Mouse (Mus musculus): ENCODE data around the gene Chst13. TPM values are rescaled to one million over a fixed set of nuclear protein-coding genes. Genes with fewer than 3 reads are reported as not detected.

The Chst13 gene
- not detected in 2 replicates for total RNA-seq (2014; rRNA removed; ENCODE audit: low replicate concordance)
- not detected in 2 replicates for polyA plus RNA-seq (2015; fragmentation: Nextera tagmentation; extraction: Ambion mirVana)

DNA sequence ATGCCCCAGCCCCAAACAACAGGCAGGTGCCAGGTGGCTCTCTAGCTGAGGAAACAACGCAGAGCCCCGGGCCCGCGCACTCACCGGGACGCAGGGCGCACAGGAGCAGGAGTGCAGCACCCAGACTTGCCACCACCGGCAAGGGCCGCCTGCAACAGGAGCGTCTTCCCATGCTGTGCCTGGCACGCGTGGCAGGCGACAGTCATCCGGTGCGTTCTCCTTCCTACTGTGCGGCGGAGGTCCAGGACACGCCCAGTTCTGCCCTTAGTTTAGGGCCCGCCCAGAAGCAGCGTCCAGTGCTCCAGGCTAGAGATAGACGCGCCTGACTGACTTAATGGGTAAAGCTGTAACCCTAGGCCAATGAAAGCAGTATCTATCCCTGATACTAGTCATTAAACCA is at the start of gene Chst13:
Gene Chst13 (minus strand): TSS at position 195 of the 400 bp plus-strand sequence.
- DNase-seq (ENCODE audit: low spot score): no peak
- Histone ChIP-seq H3K9ac (replicated peaks; ENCODE audit: low read depth, low read length) (no peak within 1 kb of the TSS), H3K4me2 (ENCODE audit: low read depth, low read length) (peak within 1 kb of the TSS; percentile 41), H3K4me3 (ENCODE audit: low read depth, low read length) (peak within 1 kb of the TSS; percentile 7; the same call in 1 of the 2 replicates), H3K27me3 (ENCODE audit: control insufficient read depth, insufficient read depth, low read length) (peaks cover 16% of the 10 kb centered on the region), H3K4me1 (ENCODE audit: control insufficient read depth, insufficient read depth) (0 out of 2 replicates have a peak, but pooled peaks cover 6% of the 10 kb centered on the region), H3K36me3 (replicated peaks; ENCODE audit: control insufficient read depth, insufficient read depth, low read length) (no peaks in the 10 kb centered on the region), H3K27ac (ENCODE audit: low read depth) (no peak within 1 kb of the TSS), H3K9me3 (replicated peaks; ENCODE audit: control insufficient read depth, low read length) (no peaks in the 10 kb centered on the region)
- ATAC-seq (ENCODE audit: insufficient read depth, low read depth): 0 out of 2 replicates have a peak, but pooled peaks have one; percentile 40
- WGBS: 11% methylated on average over 22 of the region's 22 CpGs
- no peak for TF ChIP-seq EP300 (IDR thresholded peaks at IDR 0.05; ENCODE audit: low read depth)
- TF ChIP-seq CTCF (IDR thresholded peaks at IDR 0.05; ENCODE audit: low read depth): no peak

DNA sequence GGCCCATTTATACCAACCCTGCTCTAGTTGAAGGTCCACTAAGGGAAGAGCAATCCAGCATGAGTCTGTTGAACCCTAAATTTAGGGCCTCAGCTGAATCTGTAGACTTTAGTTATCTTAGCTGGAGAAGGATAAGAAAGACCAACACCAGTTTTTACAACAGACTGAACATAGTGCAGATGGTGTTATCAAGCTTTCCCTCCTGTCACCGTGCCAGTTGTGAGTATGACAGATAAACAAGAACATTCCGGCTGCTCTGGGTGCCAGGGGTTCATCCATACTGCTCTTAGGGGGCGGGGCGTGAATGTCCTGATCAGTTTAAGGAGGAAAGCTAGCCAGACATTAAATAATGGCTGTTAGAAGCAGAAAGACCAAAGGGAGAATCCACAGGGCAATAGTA is 49.7 kb upstream of the Chst13 start:
- ATAC-seq (ENCODE audit: insufficient read depth, low read depth) (no peak), DNase-seq (ENCODE audit: low spot score) (no peak)
- Histone ChIP-seq H3K9ac (replicated peaks; ENCODE audit: low read depth, low read length) (no peak overlapping the region), H3K4me1 (ENCODE audit: control insufficient read depth, insufficient read depth) (peaks cover 17% of the 10 kb centered on the region), H3K4me2 (ENCODE audit: low read depth, low read length) (no peak overlapping the region), H3K27me3 (ENCODE audit: control insufficient read depth, insufficient read depth, low read length) (no peaks in the 10 kb centered on the region), H3K9me3 (replicated peaks; ENCODE audit: control insufficient read depth, low read length) (no peaks in the 10 kb centered on the region), H3K27ac (ENCODE audit: low read depth) (no peak overlapping the region), H3K36me3 (replicated peaks; ENCODE audit: control insufficient read depth, insufficient read depth, low read length) (peaks cover 65% of the 10 kb centered on the region), H3K4me3 (ENCODE audit: low read depth, low read length) (no peak overlapping the region)
- TF ChIP-seq EP300 (IDR thresholded peaks at IDR 0.05; ENCODE audit: low read depth) (no peak), CTCF (IDR thresholded peaks at IDR 0.05; ENCODE audit: low read depth) (no peak)
- 52% methylated on average over 4 of the region's 4 CpGs for WGBS

DNA sequence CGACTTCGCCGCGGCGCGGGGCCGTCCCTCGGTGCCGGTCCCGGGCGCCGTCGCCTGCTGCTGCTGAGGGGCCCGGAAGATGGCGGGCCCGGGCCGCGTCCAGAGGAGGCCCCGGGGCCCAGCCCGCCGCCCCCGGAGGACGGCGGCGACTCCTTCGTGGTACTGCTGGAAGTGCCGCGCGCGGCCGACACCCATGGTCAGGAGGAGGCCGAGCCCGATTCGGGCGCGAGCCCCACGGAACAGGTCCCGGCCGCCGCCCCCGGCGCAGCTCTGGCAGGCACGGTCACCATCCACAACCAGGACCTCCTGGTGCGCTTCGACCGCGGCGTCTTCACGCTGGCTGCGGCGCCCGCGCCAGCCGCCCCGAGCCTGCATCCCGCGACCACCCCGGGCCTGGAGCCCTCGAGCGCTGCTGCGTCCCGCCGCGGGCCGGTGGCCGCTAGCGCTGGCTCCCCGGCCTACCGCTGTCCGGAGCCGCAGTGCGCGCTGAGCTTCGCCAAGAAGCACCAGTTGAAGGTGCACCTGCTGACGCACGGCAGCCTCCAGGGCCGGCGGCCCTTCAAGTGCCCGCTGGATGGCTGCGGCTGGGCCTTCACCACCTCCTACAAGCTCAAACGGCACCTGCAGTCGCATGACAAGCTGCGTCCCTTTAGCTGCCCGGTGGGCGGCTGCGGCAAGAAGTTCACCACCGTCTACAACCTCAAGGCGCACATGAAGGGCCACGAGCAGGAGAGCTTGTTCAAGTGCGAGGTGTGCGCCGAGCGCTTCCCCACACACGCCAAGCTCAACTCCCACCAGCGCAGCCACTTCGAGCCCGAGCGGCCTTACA is 45.0 kb upstream of the Chst13 start:
- Histone ChIP-seq H3K4me2 (ENCODE audit: low read depth, low read length) (peak overlapping the region; percentile 100), H3K9me3 (replicated peaks; ENCODE audit: control insufficient read depth, low read length) (no peaks in the 10 kb centered on the region), H3K9ac (replicated peaks; ENCODE audit: low read depth, low read length) (peak overlapping the region; percentile 80), H3K4me3 (ENCODE audit: low read depth, low read length) (peak overlapping the region; percentile 93), H3K27me3 (ENCODE audit: control insufficient read depth, insufficient read depth, low read length) (no peaks in the 10 kb centered on the region), H3K4me1 (ENCODE audit: control insufficient read depth, insufficient read depth) (peaks cover 21% of the 10 kb centered on the region), H3K36me3 (replicated peaks; ENCODE audit: control insufficient read depth, insufficient read depth, low read length) (peaks cover 26% of the 10 kb centered on the region), H3K27ac (ENCODE audit: low read depth) (peak overlapping the region; percentile 79)
- WGBS: under 1% methylated on average over 83 of the region's 98 CpGs
- ATAC-seq (ENCODE audit: insufficient read depth, low read depth) (peak; percentile 62), DNase-seq (ENCODE audit: low spot score) (peak; percentile 19)
- no peak for TF ChIP-seq CTCF (IDR thresholded peaks at IDR 0.05; ENCODE audit: low read depth)
- TF ChIP-seq EP300 (IDR thresholded peaks at IDR 0.05; ENCODE audit: low read depth): no peak

DNA sequence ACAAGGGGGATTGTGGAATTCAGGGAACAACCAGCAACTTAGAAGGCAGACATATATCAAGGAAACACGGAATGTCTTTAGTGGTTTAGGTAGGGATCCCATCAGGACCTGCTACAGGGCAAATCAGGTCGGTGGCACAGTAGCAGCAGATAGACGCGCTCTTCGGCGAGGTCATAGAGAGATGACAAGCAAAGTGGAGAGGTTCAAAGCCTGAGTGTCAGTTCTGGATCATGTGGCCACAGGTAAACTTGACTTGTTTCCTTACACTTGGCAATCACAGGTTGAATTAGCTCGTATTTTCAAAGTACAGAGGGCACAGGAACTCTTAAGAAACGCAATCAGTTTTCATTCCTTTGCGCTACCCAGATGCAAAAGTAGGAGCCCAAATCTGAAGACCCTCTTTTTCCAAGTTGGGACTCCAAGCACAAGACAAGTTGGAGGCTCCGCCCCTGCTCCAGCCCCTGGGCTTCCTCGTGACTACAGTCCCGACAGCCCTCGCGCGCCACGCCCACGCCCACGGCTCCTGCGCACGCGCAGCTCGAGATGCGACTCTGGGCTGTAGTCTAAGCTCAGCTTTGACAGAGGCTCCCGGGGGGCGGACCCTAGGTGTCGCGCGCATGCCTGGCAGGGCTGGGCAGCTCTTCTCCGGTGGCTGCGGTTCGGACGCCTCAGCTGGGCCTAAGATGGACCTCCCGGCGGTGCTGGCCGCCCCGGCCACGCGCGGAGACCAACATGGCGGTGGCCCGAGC is 44.2 kb upstream of the Chst13 start, which contains the start of gene Zxdc:
Gene Zxdc (plus strand): TSS at position 517 of the 749 bp plus-strand sequence.
- peak within 1 kb of the TSS; percentile 100 for H3K4me2 ChIP-seq (ENCODE audit: low read depth, low read length)
- H3K36me3 ChIP-seq (replicated peaks; ENCODE audit: control insufficient read depth, insufficient read depth, low read length): peaks cover 19% of the 10 kb centered on the region
- H3K9me3 ChIP-seq (replicated peaks; ENCODE audit: control insufficient read depth, low read length): no peaks in the 10 kb centered on the region
- no peak for TF ChIP-seq CTCF (IDR thresholded peaks at IDR 0.05; ENCODE audit: low read depth)
- no peak for TF ChIP-seq EP300 (IDR thresholded peaks at IDR 0.05; ENCODE audit: low read depth)
- H3K4me3 ChIP-seq (ENCODE audit: low read depth, low read length): peak within 1 kb of the TSS; percentile 93
- peak within 1 kb of the TSS; percentile 80 for H3K9ac ChIP-seq (replicated peaks; ENCODE audit: low read depth, low read length)
- H3K27me3 ChIP-seq (ENCODE audit: control insufficient read depth, insufficient read depth, low read length): no peaks in the 10 kb centered on the region
- peaks cover 21% of the 10 kb centered on the region for H3K4me1 ChIP-seq (ENCODE audit: control insufficient read depth, insufficient read depth)
- ATAC-seq (ENCODE audit: insufficient read depth, low read depth): peak; percentile 98
- DNase-seq (ENCODE audit: low spot score): peak; percentile 94
- H3K27ac ChIP-seq (ENCODE audit: low read depth): peak within 1 kb of the TSS; percentile 79
- WGBS: 6% methylated on average over 41 of the region's 41 CpGs

DNA sequence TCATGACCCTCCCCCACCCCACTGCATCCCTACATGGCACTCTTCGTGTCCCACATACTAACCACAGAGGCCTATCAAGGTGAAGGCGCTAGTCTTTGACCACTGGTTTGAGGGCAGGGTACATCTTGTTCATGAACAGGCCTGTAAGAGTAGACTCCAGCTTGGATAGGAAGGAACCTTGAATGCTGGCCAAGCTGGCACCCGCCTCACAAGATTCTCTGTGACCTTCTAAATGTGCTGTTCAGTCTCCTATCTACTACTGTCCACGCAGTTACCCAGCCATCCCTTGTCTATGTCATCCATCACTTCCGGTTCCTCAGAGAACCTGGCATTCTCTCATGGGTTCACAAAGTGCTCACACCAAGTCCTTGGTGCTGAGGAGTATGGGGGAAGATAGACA is 38.3 kb upstream of the Chst13 start:
- no peak overlapping the region for H3K9ac ChIP-seq (replicated peaks; ENCODE audit: low read depth, low read length)
- H3K9me3 ChIP-seq (replicated peaks; ENCODE audit: control insufficient read depth, low read length): no peaks in the 10 kb centered on the region
- 66% methylated on average over 5 of the region's 5 CpGs for WGBS
- peaks cover 10% of the 10 kb centered on the region for H3K4me1 ChIP-seq (ENCODE audit: control insufficient read depth, insufficient read depth)
- DNase-seq (ENCODE audit: low spot score): no peak
- no peaks in the 10 kb centered on the region for H3K36me3 ChIP-seq (replicated peaks; ENCODE audit: control insufficient read depth, insufficient read depth, low read length)
- H3K27ac ChIP-seq (ENCODE audit: low read depth): no peak overlapping the region
- H3K4me3 ChIP-seq (ENCODE audit: low read depth, low read length): no peak overlapping the region
- H3K27me3 ChIP-seq (ENCODE audit: control insufficient read depth, insufficient read depth, low read length): no peaks in the 10 kb centered on the region
- no peak for ATAC-seq (ENCODE audit: insufficient read depth, low read depth)
- TF ChIP-seq CTCF (IDR thresholded peaks at IDR 0.05; ENCODE audit: low read depth): no peak
- TF ChIP-seq EP300 (IDR thresholded peaks at IDR 0.05; ENCODE audit: low read depth): no peak
- H3K4me2 ChIP-seq (ENCODE audit: low read depth, low read length): no peak overlapping the region
